Mouse (Mus musculus) limb, embryonic 12.5 days (tissue): ENCODE measurements around the gene Rad50. TPM values are rescaled to one million over a fixed set of nuclear protein-coding genes. Genes with fewer than 3 reads are reported as not detected.
A peak's percentile ranks its signal among the peaks of the same experiment; 100 is the strongest.

Experiments
- ATAC-seq: fragments of 200-750 bp; cut with Nextera tagmentation; 2 replicates; pipeline ENCODE4 v1.8.0; 2017; ENCODE audit warnings: low read depth, moderate TSS enrichment; ENCODE audit not compliant: insufficient number of reproducible peaks, insufficient read depth, low FRiP score, low TSS enrichment
- H3K27ac ChIP-seq: fragments of 300-500 bp; sonication (generic); 2 replicates; pipeline ENCODE4 v1.5.1; 2016; ENCODE audit warnings: mild to moderate bottlenecking, moderate library complexity
- H3K27me3 ChIP-seq: fragments of 300-500 bp; sonication (generic); 2 replicates; pipeline ENCODE4 v1.6.1; 2016; ENCODE audit warnings: mild to moderate bottlenecking, moderate library complexity
- H3K36me3 ChIP-seq: fragments of 300-500 bp; sonication (generic); 2 replicates; pipeline ENCODE4 v1.6.1; 2016; ENCODE audit warnings: mild to moderate bottlenecking, moderate library complexity
- H3K4me1 ChIP-seq: fragments of 300-500 bp; sonication (generic); replicated peaks from 2 replicates; pipeline ENCODE4 v1.6.1; 2016
- H3K4me2 ChIP-seq: fragments of 300-500 bp; sonication (generic); 2 replicates; pipeline ENCODE4 v1.6.1; 2016; ENCODE audit warnings: mild to moderate bottlenecking, moderate library complexity
- H3K4me3 ChIP-seq: fragments of 300-500 bp; sonication (generic); replicated peaks from 2 replicates; pipeline ENCODE4 v1.5.1; 2016; ENCODE audit warnings: mild to moderate bottlenecking
- H3K9ac ChIP-seq: fragments of 300-500 bp; sonication (generic); replicated peaks from 2 replicates; pipeline ENCODE4 v1.6.1; 2016; ENCODE audit warnings: mild to moderate bottlenecking, moderate library complexity
- H3K9me3 ChIP-seq: fragments of 300-500 bp; sonication (generic); 2 replicates; pipeline ENCODE4 v1.6.1; 2016; ENCODE audit warnings: mild to moderate bottlenecking, moderate library complexity
- WGBS: fragments of 180-500 bp; shearing (Covaris S2); methylation state at CpG from one replicate; pipeline ENCODE4 v1.1.7; 2016; 5-methylcytosine and 5-hydroxymethylcytosine counted together
- polyA plus RNA-seq: library from polyadenylated mRNA; unstranded; fragments of >200 nt; fragmentation: Nextera tagmentation; extraction: Ambion mirVana; gene quantifications from 2 replicates; pipeline ENCODE4 v1.2.1, GENCODE M21; 2016

Rad50 gene
- polyA plus RNA-seq, 1 experiment from 2014 or later: 30.5 TPM

DNA sequence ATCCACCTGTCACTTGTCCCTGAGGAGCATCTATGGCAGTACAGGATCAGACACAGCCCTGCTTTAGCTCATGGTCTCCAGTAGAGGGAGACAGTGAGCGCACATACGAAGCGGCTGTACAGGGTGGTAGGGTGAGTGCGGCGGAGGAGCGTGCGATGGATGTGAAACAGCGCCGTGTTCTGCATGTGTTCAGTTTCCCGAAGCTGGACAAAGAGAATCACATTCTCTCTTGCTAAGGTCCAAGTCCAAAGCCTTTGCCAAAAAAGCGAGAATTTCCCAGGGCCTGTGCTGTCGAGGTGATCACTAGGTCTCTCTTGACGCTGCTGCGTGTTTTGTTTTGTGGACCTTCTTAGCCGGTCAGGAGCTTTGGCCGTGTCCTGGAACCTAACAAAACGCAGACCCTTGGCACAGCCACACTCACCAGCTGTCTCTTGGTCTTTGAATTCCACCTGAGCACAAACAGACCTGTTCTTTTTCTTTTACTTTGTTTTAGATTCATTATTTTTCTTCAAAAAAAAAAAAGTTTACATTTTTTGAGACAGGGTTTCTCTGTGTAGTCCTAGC, 28.6 kb upstream of the Rad50 start:
- Histone ChIP-seq H3K4me2 (peak overlapping the region; percentile 45), H3K27me3 (no peaks in the 10 kb centered on the region), H3K9me3 (no peaks in the 10 kb centered on the region), H3K27ac (no peak overlapping the region), H3K4me3 (no peak overlapping the region), H3K9ac (no peak overlapping the region), H3K36me3 (no peaks in the 10 kb centered on the region), H3K4me1 (no peaks in the 10 kb centered on the region)
- 0 out of 2 replicates have a peak, but pooled peaks have one; percentile 66 for ATAC-seq
- 27% methylated on average over 17 of the region's 17 CpGs for WGBS

DNA sequence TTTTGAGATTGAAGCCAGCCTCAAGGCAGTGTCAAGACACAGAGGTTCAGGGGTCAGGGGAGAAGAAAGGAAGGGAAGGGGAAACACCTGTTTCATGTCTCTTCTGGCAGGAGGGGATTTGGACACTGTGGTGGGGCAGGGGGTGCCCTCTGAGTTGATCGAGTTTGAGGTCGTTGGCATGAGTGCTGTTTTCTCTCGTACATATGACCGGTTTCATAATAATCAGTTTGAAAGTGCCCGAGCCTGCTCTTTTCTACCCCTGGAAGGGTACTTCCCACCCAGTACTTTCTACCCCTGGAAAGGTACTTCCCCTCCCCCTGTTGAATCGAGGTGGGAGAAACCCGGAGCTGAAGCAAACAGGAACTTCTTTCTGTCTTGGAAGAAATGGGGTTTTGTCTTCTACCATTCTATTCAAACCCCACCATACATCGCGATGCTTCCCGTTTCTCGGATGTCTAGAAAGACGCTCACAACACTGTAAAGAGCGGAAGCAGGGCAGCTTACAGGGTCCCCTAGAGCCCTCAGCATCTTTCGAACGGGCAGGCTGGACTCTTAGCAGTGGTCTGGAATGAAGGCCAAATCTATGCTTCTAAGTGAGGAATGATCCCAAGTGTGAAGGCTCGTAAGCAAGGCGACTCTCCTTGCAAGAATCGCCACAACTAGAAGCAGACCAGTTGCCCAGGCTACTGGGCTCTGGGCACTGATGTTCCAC, 28.0 kb upstream of the Rad50 start:
- Histone ChIP-seq H3K9me3 (no peaks in the 10 kb centered on the region), H3K4me2 (peak overlapping the region; percentile 45; the same call in 1 of the 2 replicates), H3K9ac (no peak overlapping the region), H3K27me3 (no peaks in the 10 kb centered on the region), H3K4me3 (no peak overlapping the region), H3K4me1 (no peaks in the 10 kb centered on the region), H3K27ac (no peak overlapping the region), H3K36me3 (no peaks in the 10 kb centered on the region)
- WGBS: 74% methylated on average over 18 of the region's 18 CpGs
- no peak for ATAC-seq

DNA sequence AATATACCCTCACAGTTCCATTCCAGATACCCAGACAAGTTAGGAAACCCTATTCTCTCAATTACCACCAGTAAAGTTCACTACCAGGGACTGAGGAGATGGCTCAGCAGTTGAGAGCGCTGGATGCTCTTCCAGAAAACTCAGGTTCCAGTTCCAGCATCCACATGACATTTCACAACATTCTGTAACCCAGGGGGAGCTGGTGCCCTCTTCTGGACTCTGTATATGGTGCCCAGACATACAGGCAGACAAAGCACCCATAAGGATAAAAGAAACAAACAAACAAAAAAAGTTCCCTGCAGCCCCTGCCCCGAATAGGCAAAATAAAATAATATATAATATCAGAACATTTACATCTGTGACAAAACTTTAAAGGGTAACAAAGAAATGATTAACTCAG, 27.3 kb upstream of the Rad50 start:
- no peak for ATAC-seq
- 85% methylated on average over 2 of the region's 2 CpGs for WGBS

DNA sequence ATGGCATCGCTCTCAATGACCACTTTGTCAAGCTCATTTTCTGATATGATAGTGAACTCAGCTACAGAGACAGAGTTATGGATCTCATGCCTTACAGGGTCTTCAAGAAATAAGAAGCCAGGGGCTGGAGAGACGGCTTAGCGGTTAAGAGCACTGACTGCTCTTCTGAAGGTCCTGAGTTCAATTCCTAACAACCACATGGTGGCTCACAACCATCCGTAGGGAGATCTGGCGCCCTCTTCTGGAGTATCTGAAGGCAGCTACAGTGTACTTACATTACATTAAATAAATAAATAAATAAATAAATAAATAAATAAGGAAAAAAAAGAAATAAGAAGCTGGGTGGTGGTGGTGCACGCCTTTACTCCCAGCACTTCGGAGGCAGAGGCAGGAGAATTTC, 26.7 kb upstream of the Rad50 start:
- ATAC-seq: no peak
- Histone ChIP-seq H3K9me3 (no peaks in the 10 kb centered on the region), H3K9ac (no peak overlapping the region), H3K27me3 (no peaks in the 10 kb centered on the region), H3K4me1 (no peaks in the 10 kb centered on the region), H3K36me3 (no peaks in the 10 kb centered on the region), H3K4me2 (no peak overlapping the region), H3K4me3 (no peak overlapping the region), H3K27ac (no peak overlapping the region)
- WGBS: 89% methylated on average over 7 of the region's 7 CpGs

More for the DNA sequence above, 27.3 kb upstream of the Rad50 start:
- no peak overlapping the region for H3K9ac ChIP-seq
- no peak overlapping the region for H3K27ac ChIP-seq
- no peak overlapping the region for H3K4me2 ChIP-seq
- H3K27me3 ChIP-seq: no peaks in the 10 kb centered on the region
- H3K36me3 ChIP-seq: no peaks in the 10 kb centered on the region
- H3K9me3 ChIP-seq: no peaks in the 10 kb centered on the region
- H3K4me1 ChIP-seq: no peaks in the 10 kb centered on the region
- H3K4me3 ChIP-seq: no peak overlapping the region

DNA sequence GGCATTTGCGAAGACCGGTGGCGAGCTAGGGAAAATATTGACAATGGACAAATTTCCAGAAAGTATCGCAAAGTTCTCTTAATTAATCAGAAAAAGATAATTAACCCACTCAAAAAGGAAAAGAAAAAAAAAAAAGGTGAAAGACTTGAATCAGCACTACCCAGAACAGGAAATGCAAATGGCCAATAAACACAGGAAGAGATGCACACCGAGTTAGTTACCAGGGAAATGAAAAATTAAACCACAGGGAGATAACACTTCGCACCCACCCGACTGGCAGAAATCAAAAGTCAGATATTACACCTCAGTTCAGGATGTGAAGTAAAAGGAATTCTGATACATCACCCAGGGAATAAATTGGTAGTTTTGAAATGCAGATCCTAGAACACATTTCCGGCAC, 25.1 kb upstream of the Rad50 start:
- no peaks in the 10 kb centered on the region for H3K4me1 ChIP-seq
- WGBS: 93% methylated on average over 8 of the region's 8 CpGs
- no peaks in the 10 kb centered on the region for H3K36me3 ChIP-seq
- no peak overlapping the region for H3K9ac ChIP-seq
- no peaks in the 10 kb centered on the region for H3K9me3 ChIP-seq
- no peak overlapping the region for H3K27ac ChIP-seq
- no peak overlapping the region for H3K4me2 ChIP-seq
- ATAC-seq: no peak
- H3K4me3 ChIP-seq: no peak overlapping the region
- no peaks in the 10 kb centered on the region for H3K27me3 ChIP-seq

DNA sequence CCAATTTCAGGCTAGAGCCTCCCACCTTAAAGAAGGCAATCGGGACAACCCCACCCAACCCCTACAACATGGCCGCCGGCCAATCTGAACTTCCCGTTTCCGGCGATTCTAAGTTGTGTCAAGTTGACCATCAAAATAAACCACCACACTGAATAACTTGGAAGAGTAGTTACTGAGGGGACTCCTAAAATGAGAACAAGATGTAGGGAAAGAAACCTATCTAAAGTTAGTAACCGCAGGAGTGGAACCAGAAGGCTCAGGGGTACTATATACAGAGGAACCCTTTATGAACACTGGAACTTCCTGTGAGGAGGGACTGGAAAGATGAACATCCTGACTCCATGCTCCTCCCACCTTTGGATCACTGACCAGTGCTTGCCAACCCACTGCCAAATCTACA, 24.3 kb upstream of the Rad50 start:
- Histone ChIP-seq H3K36me3 (no peaks in the 10 kb centered on the region), H3K27me3 (no peaks in the 10 kb centered on the region), H3K9me3 (0 out of 2 replicates have a peak, but pooled peaks cover 3% of the 10 kb centered on the region), H3K9ac (no peak overlapping the region), H3K4me2 (no peak overlapping the region), H3K27ac (no peak overlapping the region), H3K4me1 (no peaks in the 10 kb centered on the region), H3K4me3 (no peak overlapping the region)
- ATAC-seq: no peak
- WGBS: 95% methylated on average over 7 of the region's 7 CpGs

DNA sequence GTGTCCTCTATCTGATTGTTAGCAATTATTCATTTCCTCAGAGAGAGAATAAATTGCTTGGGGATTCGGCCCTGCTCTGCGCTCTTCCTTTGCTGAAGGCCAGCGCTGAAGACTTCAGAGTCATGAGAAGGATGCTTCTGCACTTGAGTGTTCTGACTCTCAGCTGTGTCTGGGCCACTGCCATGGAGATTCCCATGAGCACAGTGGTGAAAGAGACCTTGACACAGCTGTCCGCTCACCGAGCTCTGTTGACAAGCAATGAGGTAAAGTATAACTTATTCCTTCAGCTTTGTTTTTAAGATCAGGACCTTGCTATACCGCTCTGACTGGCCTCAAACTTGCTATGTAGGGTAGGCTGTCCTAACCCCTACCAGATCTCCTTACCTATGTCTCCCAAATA, 13.6 kb upstream of the Rad50 start, which contains the start of gene Il5:
Il5 (plus strand) TSS at position 80 of the 400 bp plus-strand sequence.
- WGBS: 81% methylated on average over 6 of the region's 6 CpGs
- Histone ChIP-seq H3K36me3 (no peaks in the 10 kb centered on the region), H3K4me1 (no peaks in the 10 kb centered on the region), H3K4me2 (no peak within 1 kb of the TSS), H3K4me3 (no peak within 1 kb of the TSS), H3K27me3 (0 out of 2 replicates have a peak, but pooled peaks cover 5% of the 10 kb centered on the region), H3K27ac (no peak within 1 kb of the TSS), H3K9ac (no peak within 1 kb of the TSS), H3K9me3 (no peaks in the 10 kb centered on the region)
- no peak for ATAC-seq

DNA sequence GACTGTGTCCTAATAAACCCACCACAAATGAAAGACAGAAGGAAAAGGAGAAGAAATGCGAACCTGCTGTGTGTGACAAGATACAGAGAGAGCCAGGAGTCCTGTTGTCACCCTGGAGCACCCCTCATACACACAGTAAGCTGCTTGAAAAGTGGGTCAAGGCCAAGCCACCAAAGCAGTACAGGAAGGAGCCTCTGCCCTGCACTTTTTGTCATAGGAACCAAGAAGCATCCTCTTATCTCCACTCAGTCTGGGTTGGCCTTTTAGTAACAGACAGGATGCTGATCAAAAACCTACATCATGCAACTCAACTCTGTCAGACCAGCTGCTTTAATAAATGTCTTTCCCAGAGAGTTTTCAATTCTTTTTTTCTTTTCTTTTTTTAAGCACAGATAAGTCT, 12.6 kb upstream of the Rad50 start:
- 68% methylated on average over 1 of the region's 1 CpGs for WGBS
- no peak overlapping the region for H3K4me3 ChIP-seq
- H3K27me3 ChIP-seq: 0 out of 2 replicates have a peak, but pooled peaks cover 5% of the 10 kb centered on the region
- no peaks in the 10 kb centered on the region for H3K9me3 ChIP-seq
- ATAC-seq: no peak
- no peak overlapping the region for H3K4me2 ChIP-seq
- no peaks in the 10 kb centered on the region for H3K36me3 ChIP-seq
- no peak overlapping the region for H3K9ac ChIP-seq
- H3K27ac ChIP-seq: no peak overlapping the region
- no peaks in the 10 kb centered on the region for H3K4me1 ChIP-seq

DNA sequence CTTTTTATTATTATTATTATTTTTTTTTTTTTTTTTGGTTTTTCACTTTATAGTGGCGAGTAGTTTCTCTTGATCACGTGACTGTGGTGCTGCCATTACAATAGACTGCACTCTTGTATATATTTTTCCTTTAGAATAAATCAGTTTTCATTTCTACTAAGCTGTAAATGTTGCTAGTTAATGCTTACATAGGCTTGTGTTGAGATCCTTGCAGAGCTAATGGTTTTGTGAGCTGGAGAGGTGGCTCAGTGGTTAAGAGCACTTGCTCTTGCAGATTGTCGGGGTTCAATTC, 545 bp upstream of the Rad50 start:
- 84% methylated on average over 3 of the region's 3 CpGs for WGBS
- Histone ChIP-seq H3K4me3 (peak overlapping the region; percentile 76), H3K4me1 (peaks cover 11% of the 10 kb centered on the region; the same call in 1 of the 2 replicates), H3K27me3 (no peaks in the 10 kb centered on the region), H3K9ac (no peak overlapping the region), H3K4me2 (peak overlapping the region; percentile 85), H3K9me3 (no peaks in the 10 kb centered on the region), H3K27ac (no peak overlapping the region), H3K36me3 (no peaks in the 10 kb centered on the region; the same call in 1 of the 2 replicates)
- ATAC-seq: no peak

DNA sequence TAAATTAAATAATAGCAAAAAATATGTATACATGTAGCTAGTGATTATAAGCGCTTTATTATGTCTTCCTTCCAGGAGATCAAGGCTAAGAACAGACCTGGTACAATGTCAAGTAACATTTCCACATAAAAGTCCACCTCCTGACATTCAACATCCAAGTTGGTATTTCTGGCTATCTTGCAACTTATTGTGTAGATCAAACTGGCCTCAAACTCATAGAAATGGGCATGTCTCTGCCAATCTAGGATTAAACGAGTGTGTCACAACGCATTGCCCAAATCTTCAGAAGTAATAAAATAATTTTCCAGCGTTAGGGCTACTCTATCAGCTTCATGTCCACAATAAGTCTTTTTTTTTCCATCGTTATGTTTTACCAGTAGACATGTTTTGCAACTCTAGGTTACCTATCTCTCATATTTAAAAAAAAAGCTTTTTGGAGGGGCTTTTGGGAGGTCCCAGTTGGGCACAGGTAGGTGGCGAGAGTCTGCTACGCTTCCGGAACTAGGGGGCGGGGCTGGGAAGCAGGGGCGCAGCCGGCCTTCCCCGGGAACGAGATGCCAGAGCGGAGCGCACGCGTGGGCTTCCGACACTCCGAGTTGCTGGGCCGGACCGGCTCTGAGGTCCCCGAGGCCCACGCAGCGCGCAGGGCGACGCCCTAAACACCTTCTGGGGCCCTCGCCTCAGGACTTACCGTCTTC, 734 bp downstream of the Rad50 start:
- WGBS: 7% methylated on average over 29 of the region's 29 CpGs

DNA sequence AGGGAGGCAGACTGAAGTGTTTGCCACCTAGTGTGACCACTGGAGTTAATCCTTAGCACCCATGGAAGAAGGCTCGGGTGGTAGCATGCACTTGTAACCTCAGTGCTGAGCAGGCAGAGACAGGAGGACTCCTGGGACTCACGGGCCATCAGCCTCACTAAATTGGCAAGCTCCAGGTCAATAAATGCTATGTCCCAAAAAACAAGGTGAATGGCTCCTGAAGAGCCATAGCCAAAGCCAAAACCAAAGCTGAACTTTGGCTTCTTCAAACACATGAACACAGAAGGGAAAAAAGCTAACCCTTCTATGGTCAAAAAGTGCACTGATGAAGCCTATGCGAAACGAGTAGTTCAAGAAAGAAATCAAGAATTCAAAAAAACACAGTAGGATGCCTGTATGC, 7.8 kb downstream of the Rad50 start:
- no peak overlapping the region for H3K4me3 ChIP-seq
- 86% methylated on average over 4 of the region's 4 CpGs for WGBS
- no peaks in the 10 kb centered on the region for H3K27me3 ChIP-seq
- no peaks in the 10 kb centered on the region for H3K4me1 ChIP-seq
- H3K27ac ChIP-seq: no peak overlapping the region
- peaks cover 64% of the 10 kb centered on the region for H3K36me3 ChIP-seq
- no peak overlapping the region for H3K9ac ChIP-seq
- no peak overlapping the region for H3K4me2 ChIP-seq
- no peaks in the 10 kb centered on the region for H3K9me3 ChIP-seq
- ATAC-seq: no peak

More for the DNA sequence above, 734 bp downstream of the Rad50 start:
- peak overlapping the region; percentile 85 for H3K4me2 ChIP-seq
- no peaks in the 10 kb centered on the region for H3K27me3 ChIP-seq
- H3K4me3 ChIP-seq: peak overlapping the region; percentile 76
- 0 out of 2 replicates have a peak, but pooled peaks have one; percentile 66 for ATAC-seq
- H3K9ac ChIP-seq: peak overlapping the region; percentile 82
- H3K36me3 ChIP-seq: peaks cover 8% of the 10 kb centered on the region
- peak overlapping the region; percentile 90 for H3K27ac ChIP-seq
- H3K4me1 ChIP-seq: peaks cover 11% of the 10 kb centered on the region; the same call in 1 of the 2 replicates
- no peaks in the 10 kb centered on the region for H3K9me3 ChIP-seq
